Mouse (Mus musculus) MN1 (cell line): ENCODE measurements around the gene Srgap3.

Experiments used
- DNase-seq: peaks from one replicate; pipeline ENCODE4 v3.0.0-alpha.2; 2016; ENCODE audit warnings: low spot score

Srgap3 gene

GRCm38 (mm10) chr6:112818403-112818901 is 128.6 kb downstream of the Srgap3 start:
- no peak for DNase-seq

GRCm38 (mm10) chr6:112815604-112816003 is 131.5 kb downstream of the Srgap3 start:
- DNase-seq: no peak

- no peak for DNase-seq
Measured at GRCm38 (mm10) chr6:112814525-112815086, 132.5 kb downstream of the Srgap3 start.

- DNase-seq: no peak
Measured at GRCm38 (mm10) chr6:112812884-112813283, 134.2 kb downstream of the Srgap3 start.

GRCm38 (mm10) chr6:112810521-112810830 is 136.6 kb downstream of the Srgap3 start:
- DNase-seq: no peak

- DNase-seq: peak; percentile 61
Measured at GRCm38 (mm10) chr6:112809658-112810520, 137.2 kb downstream of the Srgap3 start.

- DNase-seq: no peak
Measured at GRCm38 (mm10) chr6:112808738-112809137, 138.3 kb downstream of the Srgap3 start.

GRCm38 (mm10) chr6:112801917-112802316 is 145.1 kb downstream of the Srgap3 start:
- no peak for DNase-seq

- DNase-seq: no peak
Measured at GRCm38 (mm10) chr6:112798378-112798777, 148.7 kb downstream of the Srgap3 start.

- peak; percentile 44 for DNase-seq
Measured at GRCm38 (mm10) chr6:112796607-112797006, 150.5 kb downstream of the Srgap3 start.

- DNase-seq: no peak
Measured at GRCm38 (mm10) chr6:112793887-112794286, 153.2 kb downstream of the Srgap3 start.

- no peak for DNase-seq
Measured at GRCm38 (mm10) chr6:112789901-112790300, 157.2 kb downstream of the Srgap3 start.

GRCm38 (mm10) chr6:112788617-112789016 is 158.4 kb downstream of the Srgap3 start:
- no peak for DNase-seq

- DNase-seq: no peak
Measured at GRCm38 (mm10) chr6:112788174-112788573, 158.9 kb downstream of the Srgap3 start.

GRCm38 (mm10) chr6:112781409-112782093 is 165.5 kb downstream of the Srgap3 start:
- no peak for DNase-seq

GRCm38 (mm10) chr6:112778211-112778610 is 168.9 kb downstream of the Srgap3 start:
- peak; percentile 36 for DNase-seq

- no peak for DNase-seq
Measured at GRCm38 (mm10) chr6:112776718-112777117, 170.3 kb downstream of the Srgap3 start.

GRCm38 (mm10) chr6:112773754-112774153 is 173.3 kb downstream of the Srgap3 start:
- DNase-seq: no peak

- peak; percentile 14 for DNase-seq
Measured at GRCm38 (mm10) chr6:112770996-112771395, 176.1 kb downstream of the Srgap3 start.

- DNase-seq: peak; percentile 37
Measured at GRCm38 (mm10) chr6:112758541-112758940, 188.5 kb downstream of the Srgap3 start.

- no peak for DNase-seq
Measured at GRCm38 (mm10) chr6:112756866-112757265, 190.2 kb downstream of the Srgap3 start.

- DNase-seq: no peak
Measured at GRCm38 (mm10) chr6:112754994-112755393, 192.1 kb downstream of the Srgap3 start.

GRCm38 (mm10) chr6:112752517-112752916 is 194.5 kb downstream of the Srgap3 start:
- DNase-seq: no peak
